Mouse (Mus musculus) spleen, postnatal 36 days (tissue): ENCODE measurements at regions not wholly inside any gene's neighbourhood (a gene's known extent, or its start where the extent isn't known, plus 50 kb on each side); places are given as distances from the start of the nearest gene placed in this dataset.

ENCODE experiments used
- DNase-seq, 2 experiments: peaks; one replicate each; pipeline ENCODE4 v3.0.0; 2022; ENCODE audit warnings: low spot score in 2 of 2, mixed read lengths in 1 of 2

DNA sequence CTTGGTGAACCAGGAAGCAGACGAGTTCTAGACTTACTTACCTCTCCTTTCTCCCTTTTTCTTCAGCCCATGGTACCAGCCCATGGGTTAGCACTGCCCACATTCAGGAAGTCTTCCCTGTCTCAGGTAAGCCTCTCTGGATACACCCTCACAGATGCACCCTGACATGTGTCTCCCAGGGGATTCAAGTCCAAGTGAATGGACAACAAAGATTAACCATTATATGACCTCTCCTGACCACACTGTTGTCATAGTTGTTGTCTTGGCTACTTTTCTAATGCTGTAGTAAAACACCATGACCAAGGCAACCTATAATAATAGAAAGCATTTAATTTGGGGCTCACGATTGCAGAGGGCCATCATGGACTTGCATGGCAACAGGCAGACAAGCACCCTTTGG, 98.8 kb upstream of the Vash1 start:
- DNase-seq = no peak

DNA sequence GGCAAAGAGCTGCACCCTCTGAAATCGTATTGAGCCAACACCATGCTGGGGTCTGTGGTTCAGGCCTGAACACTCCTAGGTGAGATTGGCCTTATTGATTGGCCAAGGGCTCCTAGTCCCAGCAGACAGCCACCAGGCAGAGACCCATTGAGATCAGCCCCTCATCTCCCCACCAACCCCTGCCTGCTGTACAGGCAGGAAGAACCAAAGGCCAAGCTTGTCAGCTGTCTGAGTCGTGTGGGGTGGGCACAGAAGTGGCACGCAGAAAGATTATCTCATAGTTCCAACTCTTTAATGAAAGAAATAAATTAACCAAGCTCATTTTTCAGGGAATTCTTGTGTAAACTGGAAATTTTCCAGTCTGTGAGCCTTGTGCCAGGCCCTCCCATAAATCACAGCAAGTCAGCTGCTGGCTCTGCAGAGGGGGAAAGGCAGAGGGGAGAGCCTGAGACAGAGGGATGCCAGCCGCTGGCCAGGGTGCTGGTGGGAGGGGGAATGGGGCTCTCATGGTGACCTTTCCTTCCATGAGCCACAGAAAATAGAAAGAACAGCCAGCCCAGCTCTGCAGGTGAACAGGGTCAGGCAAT, 98.3 kb upstream of the Vash1 start:
- no peak for DNase-seq

DNA sequence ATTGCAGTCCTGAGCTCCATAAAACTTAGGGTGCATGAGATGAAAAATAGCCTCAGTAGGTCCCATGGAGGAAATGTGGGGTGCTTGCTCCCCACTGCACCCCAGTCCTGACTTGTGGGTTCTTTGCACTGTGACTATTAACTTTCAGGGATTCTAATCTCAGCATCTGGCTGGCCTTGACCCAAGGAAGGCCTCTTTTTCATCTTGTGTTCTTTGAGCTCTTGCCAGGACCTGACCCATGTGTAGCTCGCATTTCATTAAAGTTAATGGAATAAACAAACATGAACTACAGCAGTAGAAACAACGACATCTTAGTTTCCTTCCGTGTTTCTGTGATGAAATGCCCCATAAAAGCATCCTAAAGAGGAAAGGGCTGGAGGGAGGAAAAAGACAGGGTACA, 96.4 kb upstream of the Vash1 start:
- no peak for DNase-seq

DNA sequence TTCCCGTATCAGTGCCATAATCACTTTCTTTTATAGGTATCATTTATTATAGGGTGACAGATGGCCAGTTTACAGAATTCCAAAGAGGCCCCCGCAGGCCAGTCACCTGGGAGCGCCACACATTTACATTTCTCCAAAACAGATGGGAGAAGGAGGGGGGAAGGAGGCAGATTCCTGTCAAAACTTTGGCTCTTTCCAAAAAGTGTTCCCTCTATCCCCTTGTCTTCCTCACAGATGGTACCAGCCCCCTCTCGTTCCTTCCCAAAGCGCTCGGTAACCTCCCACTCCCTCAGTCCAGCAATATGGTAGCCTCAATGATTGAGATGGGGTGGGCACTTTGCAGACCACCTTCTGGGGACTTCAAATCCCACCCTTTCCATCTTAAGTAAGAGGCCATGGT, 90.5 kb upstream of the Vash1 start:
- no peak for DNase-seq

GRCm38 (mm10) chr12:86592509-86592908, 86.0 kb upstream of the Vash1 start:
- DNase-seq = no peak

DNA sequence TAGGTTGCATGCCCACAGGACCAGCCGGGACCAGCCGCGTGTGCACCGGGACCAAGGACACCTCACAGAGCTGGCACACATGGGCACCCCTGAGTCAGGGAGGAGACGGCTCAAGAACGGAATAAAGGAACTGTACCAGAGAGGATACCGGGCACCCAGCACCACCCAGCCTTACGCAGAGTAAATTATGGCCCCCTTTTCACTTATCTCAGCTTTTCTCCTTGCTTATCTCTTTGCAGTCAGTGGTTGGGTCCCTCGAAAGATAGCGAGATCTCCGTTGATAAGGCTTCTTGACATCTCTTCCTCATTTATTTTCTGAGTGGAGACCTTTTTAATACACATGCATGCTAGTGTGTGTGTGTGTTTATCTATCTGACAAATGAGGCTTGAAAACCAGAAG, 83.9 kb upstream of the Vash1 start:
- no peak for DNase-seq

DNA sequence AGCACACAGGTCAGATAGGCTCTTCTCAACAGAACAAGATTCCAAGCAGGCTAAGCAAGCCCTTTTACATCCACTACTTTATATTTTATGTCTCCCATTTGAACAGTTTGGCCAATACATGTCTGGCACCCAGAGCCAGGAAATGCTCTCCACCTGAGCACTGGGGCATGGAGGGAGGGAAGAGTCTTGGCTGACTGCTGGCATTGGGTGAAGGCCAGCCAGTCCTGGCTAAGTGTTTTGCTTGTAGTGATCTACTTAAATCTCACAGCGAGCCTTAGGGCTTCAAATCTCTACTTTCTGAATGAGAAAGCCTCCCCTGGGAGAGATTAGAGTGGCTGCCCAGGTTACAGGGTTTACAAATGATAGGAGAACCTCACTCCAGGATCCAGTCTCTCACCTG, 78.5 kb upstream of the Vash1 start:
- no peak for DNase-seq

GRCm38 (mm10) chr12:86603521-86603920, 75.0 kb upstream of the Vash1 start:
- no peak for DNase-seq

DNA sequence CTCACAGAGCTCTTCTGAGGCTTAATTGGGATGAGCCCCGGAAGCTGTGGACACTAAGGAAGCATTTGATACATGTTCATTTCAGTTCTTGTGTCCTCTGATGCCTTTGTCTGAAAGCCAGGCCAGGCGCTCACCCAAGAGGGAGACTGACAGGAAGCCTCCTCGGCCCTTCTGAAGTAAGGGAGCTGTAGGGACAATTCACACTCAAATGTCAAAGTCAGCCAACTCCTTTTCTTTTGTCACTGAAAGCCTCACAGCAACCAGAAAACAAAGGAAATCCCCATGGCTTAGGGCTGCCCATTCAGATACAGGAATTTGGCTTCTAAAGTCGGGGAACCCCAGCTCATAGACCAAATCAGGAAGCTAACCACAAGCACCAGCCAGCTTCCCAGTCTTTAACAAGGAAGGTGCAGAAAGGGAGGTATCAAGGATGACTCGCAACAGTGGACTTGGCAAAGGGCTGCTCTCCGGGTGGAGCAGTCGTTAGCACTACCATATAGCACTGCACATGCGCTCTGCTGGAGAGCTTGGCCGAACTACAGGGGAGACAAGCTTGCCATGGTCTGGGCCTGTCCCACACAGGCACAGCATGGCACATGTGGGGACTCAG, 66.0 kb upstream of the Vash1 start:
- peak; percentile 1 to 10 for DNase-seq

DNA sequence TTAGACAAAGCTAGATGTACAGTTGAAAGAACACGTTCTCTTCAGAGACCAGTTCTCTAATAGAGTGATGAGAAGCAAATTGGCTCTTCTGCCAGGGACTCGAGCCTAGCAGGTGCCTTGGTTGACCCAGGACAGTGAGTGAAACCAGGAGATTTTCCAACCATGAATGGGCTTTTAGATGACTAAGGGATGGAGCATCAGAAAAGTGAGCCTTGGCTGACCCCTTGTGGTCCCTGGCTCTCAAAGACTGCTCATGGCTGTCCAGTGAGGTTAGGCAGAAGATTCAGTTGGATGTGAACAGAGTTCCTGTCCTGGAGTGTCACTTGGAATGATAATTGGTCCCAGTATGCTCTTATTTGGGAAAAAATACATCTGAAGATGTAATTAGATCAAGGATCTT, 64.3 kb upstream of the Vash1 start:
- DNase-seq = no peak

GRCm38 (mm10) chr12:86616327-86616726, 62.2 kb upstream of the Vash1 start:
- no peak for DNase-seq

GRCm38 (mm10) chr12:86624195-86624594, 54.3 kb upstream of the Vash1 start:
- no peak for DNase-seq

- DNase-seq = no peak
Observed at GRCm38 (mm10) chr12:86626684-86627083, 51.8 kb upstream of the Vash1 start.

- no peak for DNase-seq
Observed at GRCm38 (mm10) chr12:86628050-86628782, 50.3 kb upstream of the Vash1 start.
